In the genomic region with DNA sequence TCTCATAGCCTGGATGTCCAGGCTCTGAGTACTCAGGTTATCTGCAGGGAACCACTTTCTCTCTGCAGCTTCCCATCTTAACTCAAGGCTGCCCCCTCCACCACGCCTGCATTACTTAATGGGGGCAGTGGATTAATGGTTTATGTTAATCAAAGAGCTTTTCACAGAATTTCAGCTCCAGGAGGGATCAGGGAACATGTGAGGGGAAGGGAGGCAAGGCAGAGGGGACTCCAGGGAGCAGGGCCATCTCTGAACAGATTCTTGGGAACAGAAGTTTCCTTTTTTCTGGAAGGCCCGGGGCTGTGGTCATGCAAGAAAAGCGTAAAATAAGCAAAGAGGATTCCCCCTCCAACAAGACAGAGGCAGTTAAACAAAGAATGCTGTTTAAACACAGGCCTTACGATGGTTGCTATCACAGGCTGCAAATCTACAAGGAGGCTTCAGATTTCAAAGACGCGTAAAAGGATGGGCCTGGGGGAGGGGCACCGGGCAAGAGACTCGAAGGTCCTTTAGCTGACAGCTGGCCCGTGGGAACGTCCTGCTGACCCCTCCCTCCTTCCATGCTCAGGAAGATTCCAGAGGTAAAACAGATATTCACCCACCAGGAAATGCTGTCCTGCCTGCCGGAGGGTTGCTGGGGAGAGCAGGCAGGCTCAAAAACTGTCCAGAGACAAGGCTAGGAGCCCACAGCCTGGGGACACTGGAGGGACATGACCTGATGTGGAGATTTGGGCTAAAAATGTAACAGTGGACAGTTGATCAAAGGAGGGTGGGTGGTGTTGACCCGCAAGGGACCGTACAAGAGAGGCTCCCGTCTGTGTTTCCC, we compare ENCODE assay signal across 8 mouse cellular contexts.
A peak's percentile ranks its signal among the peaks of the same experiment; 100 is the strongest.
DNase-seq lines count a peak whose midpoint lies in the region; ATAC-seq and TF ChIP-seq lines count a peak whose summit lies in the region.

No protein-coding gene starts in this region.

- no peaks in the 10 kb centered on the region for H3K36me3 ChIP-seq in heart, postnatal 0 days (replicated peaks; ENCODE audit: control insufficient read depth, insufficient read depth, low read length)
- H3K36me3 ChIP-seq in hindbrain, embryonic 14.5 days (replicated peaks; ENCODE audit: control insufficient read depth, insufficient read depth) = no peaks in the 10 kb centered on the region
- no peaks in the 10 kb centered on the region for H3K36me3 ChIP-seq in midbrain, embryonic 13.5 days

- H3K9me3 ChIP-seq in heart, postnatal 0 days (replicated peaks; ENCODE audit: control insufficient read depth, low read length) = no peaks in the 10 kb centered on the region
- H3K9me3 ChIP-seq in hindbrain, embryonic 14.5 days (ENCODE audit: control insufficient read depth, low read length) = no peaks in the 10 kb centered on the region
- no peaks in the 10 kb centered on the region for H3K9me3 ChIP-seq in midbrain, embryonic 13.5 days

- TF ChIP-seq EP300 in heart, postnatal 0 days (IDR thresholded peaks at IDR 0.05; ENCODE audit: low read depth) = no peak

- TF ChIP-seq CTCF in heart, postnatal 0 days (IDR thresholded peaks at IDR 0.05; ENCODE audit: low read depth) = no peak
- TF ChIP-seq CTCF in brain, embryonic 14.5 days (IDR thresholded peaks at IDR 0.05; ENCODE audit: borderline replicate concordance, extremely low read depth, insufficient read depth, insufficient read length) = no peak

- DNase-seq in heart, postnatal 0 days (ENCODE audit: low spot score) = no peak
- no peak for DNase-seq in heart, postnatal 25 days (ENCODE audit: low spot score)
- DNase-seq in brain, embryonic 14.5 days (ENCODE audit: low read depth) = peak; percentile 60
- no peak for DNase-seq in hindbrain, embryonic 14.5 days (ENCODE audit: low spot score)
- DNase-seq in right cerebral cortex, postnatal 36 days (ENCODE audit: low spot score in 2 of 2) = no peak
- DNase-seq in cerebellum, postnatal 25 days = no peak
- DNase-seq in testis, postnatal 14 days (ENCODE audit: low spot score) = no peak

- H3K4me3 ChIP-seq in heart, postnatal 0 days (ENCODE audit: low read depth, low read length) = no peak overlapping the region; the same call in 1 of the 2 replicates
- no peak overlapping the region for H3K4me3 ChIP-seq in hindbrain, embryonic 14.5 days (replicated peaks; ENCODE audit: low read length)
- H3K4me3 ChIP-seq in midbrain, embryonic 13.5 days (replicated peaks) = no peak overlapping the region

- 23% methylated on average over 14 of the region's 14 CpGs for WGBS in heart, postnatal 0 days
- 6% methylated on average over 14 of the region's 14 CpGs for WGBS in hindbrain, embryonic 14.5 days
- 3% methylated on average over 14 of the region's 14 CpGs for WGBS in midbrain, embryonic 13.5 days

- no peak overlapping the region for H3K9ac ChIP-seq in heart, postnatal 0 days (replicated peaks; ENCODE audit: low read depth, low read length)
- 0 out of 2 replicates have a peak overlapping the region, but pooled peaks have one; percentile 11 for H3K9ac ChIP-seq in hindbrain, embryonic 14.5 days
- no peak overlapping the region; the same call in 1 of the 2 replicates for H3K9ac ChIP-seq in midbrain, embryonic 13.5 days (replicated peaks)

- no peaks in the 10 kb centered on the region; the same call in 1 of the 2 replicates for H3K4me1 ChIP-seq in heart, postnatal 0 days (ENCODE audit: control insufficient read depth, insufficient read depth)
- peaks cover 29% of the 10 kb centered on the region for H3K4me1 ChIP-seq in hindbrain, embryonic 14.5 days (replicated peaks; ENCODE audit: control insufficient read depth, insufficient read depth, low read length)
- H3K4me1 ChIP-seq in midbrain, embryonic 13.5 days (replicated peaks) = peaks cover 48% of the 10 kb centered on the region

- intact Hi-C loops in heart, postnatal 25 days (cut with DNase I) = no loop called here

- H3K27me3 ChIP-seq in heart, postnatal 0 days (ENCODE audit: control insufficient read depth, insufficient read depth, low read length) = peaks cover 9% of the 10 kb centered on the region; the same call in 1 of the 2 replicates
- no peaks in the 10 kb centered on the region for H3K27me3 ChIP-seq in hindbrain, embryonic 14.5 days (ENCODE audit: control insufficient read depth, insufficient read depth, low read length)
- 0 out of 2 replicates have a peak, but pooled peaks cover 2% of the 10 kb centered on the region for H3K27me3 ChIP-seq in midbrain, embryonic 13.5 days

- no peak for TF ChIP-seq POLR2A in brain, embryonic 14.5 days (IDR thresholded peaks at IDR 0.05; ENCODE audit: borderline replicate concordance, extremely low read depth, insufficient read depth, insufficient read length, poor library complexity, severe bottlenecking)

- H3K27ac ChIP-seq in heart, postnatal 0 days (ENCODE audit: low read depth) = no peak overlapping the region
- peak overlapping the region; percentile 53 for H3K27ac ChIP-seq in hindbrain, embryonic 14.5 days
- peak overlapping the region; percentile 51 for H3K27ac ChIP-seq in midbrain, embryonic 13.5 days

- no peak for ATAC-seq in heart, postnatal 0 days (ENCODE audit: insufficient read depth, low read depth)
- ATAC-seq in hindbrain, embryonic 14.5 days (ENCODE audit: low FRiP score) = peak; percentile 25; the same call in 1 of the 2 replicates
- ATAC-seq in midbrain, embryonic 13.5 days = peak; percentile 24; the same call in 1 of the 2 replicates

- peak overlapping the region; percentile 44; the same call in 1 of the 2 replicates for H3K4me2 ChIP-seq in heart, postnatal 0 days (ENCODE audit: low read depth, low read length)
- peak overlapping the region; percentile 61; the same call in 1 of the 2 replicates for H3K4me2 ChIP-seq in hindbrain, embryonic 14.5 days (replicated peaks)
- peak overlapping the region; percentile 32 for H3K4me2 ChIP-seq in midbrain, embryonic 13.5 days (replicated peaks)
